Mouse (Mus musculus) heart, postnatal 0 days (tissue): Measurements from ENCODE around the gene Zfp972.
"Not testable (repeated sequence)": the region's sequence is repeated elsewhere in the genome, so short reads cannot be mapped to it uniquely, and the experiment has no call there.

Source experiments
- CTCF ChIP-seq: IDR thresholded peaks from 2 replicates; pipeline ENCODE4 v1.5.1; 2016; ENCODE audit warnings: antibody characterized with exemption, control low read depth, low read depth
- EP300 ChIP-seq: IDR thresholded peaks from 2 replicates; pipeline ENCODE4 v1.6.1; 2016; ENCODE audit warnings: antibody characterized with exemption, low read depth

- TF ChIP-seq CTCF, EP300: not testable (repeated sequence)
These were observed 22.1 kb downstream of the Zfp972 start for GRCm38 (mm10) chr2:177903276-177903675.
